Mouse (Mus musculus): ENCODE results near the gene Zfp866.

Gene Zfp866

DNA sequence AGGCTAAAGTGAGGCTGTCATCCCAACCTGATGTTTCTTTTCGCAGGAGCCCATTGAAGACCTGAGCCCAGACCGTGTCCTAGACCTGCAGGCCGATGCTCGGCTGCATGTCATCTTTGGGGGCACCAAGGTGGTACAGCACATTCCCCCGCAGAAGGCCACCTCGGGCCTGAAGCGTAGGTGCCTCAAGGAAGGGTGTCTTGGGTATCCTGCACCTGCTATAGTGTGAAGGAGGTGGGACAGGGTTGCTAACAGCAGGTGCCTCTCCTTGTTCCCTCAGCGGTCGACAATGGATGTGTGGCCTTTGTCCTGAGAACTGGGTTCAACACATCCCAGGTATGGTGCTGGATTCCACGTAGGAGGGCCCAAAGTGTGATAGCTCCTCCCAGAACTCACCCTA, 6.7 kb upstream of the Zfp866 start:
- DNase-seq (ENCODE audit: low spot score): no peak

DNA sequence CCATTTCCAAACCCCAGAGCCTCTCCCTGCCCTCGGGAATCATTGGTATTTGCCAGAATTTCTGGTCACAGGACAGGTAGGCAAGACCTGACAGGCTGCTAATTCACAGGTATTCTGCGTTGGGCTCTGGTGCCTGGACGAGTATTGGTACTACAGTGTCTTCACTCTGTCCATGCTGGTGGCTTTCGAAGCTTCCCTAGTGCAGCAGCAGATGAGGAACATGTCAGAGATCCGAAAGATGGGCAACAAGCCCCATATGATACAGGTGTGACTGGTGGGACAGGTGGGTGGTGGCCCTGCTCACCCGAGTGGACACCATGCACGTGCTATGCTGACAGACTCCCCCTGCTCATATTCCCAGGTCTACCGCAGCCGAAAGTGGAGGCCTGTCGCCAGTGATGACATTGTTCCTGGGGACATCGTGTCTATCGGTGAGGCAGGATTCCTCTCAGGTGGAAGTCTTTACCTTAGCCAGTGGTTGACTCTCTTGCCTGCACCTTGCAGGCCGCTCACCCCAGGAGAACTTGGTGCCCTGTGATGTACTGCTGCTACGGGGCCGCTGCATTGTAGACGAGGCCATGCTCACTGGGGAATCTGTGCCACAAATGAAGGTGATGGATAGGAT, 5.9 kb upstream of the Zfp866 start:
- no peak for DNase-seq (ENCODE audit: low spot score)

DNA sequence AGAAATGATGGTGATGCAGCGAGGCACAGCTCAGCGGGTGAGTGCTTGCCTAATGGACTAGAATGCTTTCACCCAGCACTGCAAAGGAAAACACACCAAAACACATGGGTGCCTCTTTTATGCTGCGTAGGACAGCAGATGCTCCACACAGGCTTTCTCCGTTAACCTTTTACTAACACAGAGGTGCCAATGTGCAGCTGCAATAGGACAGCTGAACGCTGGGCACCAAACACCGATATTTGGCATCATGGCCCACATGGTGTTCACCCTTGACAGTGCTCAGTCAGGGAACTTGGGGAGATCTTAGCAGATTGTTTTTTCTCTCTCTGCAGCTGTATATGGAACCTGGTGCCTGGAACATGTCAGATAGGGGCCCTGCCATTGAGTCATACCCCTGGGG, 3.9 kb upstream of the Zfp866 start:
- no peak for DNase-seq (ENCODE audit: low spot score)

DNA sequence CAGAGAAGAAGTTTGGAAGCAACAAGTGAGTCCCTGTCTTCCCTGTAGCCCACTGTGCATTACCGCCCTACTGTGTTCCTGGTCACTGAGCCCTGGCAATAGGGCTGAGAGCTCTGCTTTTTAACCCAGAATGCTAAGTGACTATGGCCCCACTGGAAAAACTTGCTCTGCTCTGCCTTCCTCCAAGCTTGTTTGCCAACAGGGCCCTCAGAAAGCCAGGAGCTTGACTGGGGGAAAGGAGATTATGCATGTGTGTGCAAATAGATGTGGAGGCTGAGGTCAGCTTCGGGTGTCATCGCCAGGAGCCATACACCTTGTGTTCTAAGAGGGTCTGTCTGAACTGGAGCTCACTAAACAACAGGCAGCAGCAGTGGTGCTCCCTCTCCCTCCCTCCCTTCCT, 3.1 kb upstream of the Zfp866 start:
- DNase-seq (ENCODE audit: low spot score): no peak

DNA sequence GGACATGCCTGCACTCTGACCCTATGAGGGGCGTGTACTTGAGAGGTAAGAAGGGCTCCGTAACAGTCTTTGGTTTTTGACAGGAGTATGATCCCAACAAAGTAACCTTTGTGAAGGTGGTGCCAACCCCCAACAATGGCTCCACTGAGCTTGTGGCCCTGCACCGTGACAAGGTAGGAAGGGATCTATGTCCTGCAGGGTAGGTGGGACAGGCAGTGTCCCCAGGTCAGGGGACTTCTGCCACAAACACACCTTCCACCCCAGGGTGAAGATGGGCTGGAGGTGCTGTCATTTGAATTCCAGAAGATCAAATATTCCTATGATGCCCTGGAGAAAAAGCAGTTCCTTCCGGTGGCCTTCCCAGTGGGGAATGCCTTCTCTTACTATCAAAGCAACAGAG, 2.7 kb upstream of the Zfp866 start:
- DNase-seq (ENCODE audit: low spot score): no peak

DNA sequence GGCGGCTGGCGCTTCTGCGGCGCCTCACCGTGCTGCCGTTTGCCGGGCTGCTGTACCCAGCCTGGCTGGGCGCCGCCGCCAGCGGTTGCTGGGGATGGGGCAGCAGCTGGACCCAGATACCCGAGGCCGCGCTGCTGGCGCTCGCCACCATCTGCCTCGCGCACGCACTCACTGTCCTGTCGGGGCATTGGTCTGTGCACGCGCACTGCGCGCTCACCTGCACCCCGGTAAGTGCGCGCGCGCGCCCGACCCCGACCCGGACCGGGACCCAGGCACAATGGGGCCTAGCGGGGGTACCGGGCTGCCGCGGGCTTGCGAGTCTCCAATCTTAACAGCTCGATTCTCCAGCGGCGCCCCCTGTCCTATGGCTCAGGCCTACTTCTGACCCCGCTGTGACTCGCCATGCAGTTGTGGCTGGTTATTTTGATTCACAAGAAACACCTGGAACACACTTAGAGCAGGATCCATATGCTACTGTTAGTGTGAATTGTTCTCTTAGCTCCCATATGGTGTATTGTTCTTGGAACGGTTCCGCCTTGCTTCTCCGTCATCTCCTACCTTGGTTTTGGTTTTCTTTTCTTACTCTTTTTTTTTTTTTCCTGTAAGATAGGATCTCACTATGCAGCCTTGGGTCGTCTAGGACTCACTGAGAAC, 564 bp upstream of the Zfp866 start:
- no peak for DNase-seq (ENCODE audit: low spot score)

DNA sequence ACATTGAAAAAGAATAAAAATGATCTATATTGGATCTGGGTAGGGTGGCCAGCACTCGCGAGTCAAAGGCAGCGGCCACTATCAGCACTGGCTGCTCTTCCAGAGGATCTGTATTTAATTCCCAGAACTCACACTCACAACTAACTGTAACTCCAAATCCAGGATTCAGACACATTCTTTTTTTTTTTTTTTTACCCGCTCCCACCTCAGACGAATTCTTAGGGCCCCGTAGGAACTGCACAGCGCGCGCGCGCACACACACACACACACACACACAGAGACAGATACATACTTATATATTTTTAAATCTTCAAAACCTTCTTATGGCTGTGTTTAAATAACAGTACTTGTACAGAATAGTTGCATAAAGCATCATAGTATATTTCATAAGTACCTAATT, 614 bp downstream of the Zfp866 start:
- DNase-seq (ENCODE audit: low spot score): no peak

DNA sequence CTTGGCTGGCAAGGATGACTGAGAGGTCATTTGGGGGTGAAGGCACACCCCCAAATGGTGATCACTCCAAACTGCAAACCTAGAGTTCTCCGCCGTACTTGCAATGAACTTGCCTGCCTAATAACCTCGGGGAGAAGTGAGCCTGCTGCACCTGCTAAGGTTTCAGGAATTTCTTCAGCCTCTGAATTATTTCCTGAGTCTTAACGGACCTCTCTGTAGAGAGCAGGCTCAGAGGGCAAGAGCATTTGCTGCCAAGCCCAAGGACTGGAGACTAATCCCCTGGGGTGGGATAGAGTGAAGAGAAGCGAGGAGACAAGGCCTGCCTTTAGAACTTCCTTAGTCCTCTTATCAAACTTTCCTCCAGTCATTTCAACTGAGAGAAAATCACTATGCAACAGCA, 1.2 kb downstream of the Zfp866 start:
- DNase-seq (ENCODE audit: low spot score): no peak

DNA sequence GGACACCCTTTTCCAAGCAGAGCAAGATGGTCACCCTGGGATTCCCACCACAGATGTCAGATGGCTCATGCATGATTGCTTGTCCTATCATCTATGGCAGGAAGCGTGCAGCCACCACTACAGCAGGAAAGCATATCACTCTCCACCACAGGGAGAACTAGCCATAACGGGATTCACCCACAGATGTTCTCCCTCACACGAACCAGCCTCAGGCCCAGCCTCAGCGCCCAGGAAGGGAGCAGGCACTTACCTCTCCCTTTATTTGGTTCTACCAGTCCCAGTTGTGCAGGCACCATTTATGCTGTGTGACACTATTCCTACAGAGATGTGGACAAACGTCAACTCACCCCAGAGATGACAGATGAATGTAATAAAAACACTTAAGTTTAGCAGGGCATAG, 1.9 kb downstream of the Zfp866 start:
- DNase-seq (ENCODE audit: low spot score): no peak

DNA sequence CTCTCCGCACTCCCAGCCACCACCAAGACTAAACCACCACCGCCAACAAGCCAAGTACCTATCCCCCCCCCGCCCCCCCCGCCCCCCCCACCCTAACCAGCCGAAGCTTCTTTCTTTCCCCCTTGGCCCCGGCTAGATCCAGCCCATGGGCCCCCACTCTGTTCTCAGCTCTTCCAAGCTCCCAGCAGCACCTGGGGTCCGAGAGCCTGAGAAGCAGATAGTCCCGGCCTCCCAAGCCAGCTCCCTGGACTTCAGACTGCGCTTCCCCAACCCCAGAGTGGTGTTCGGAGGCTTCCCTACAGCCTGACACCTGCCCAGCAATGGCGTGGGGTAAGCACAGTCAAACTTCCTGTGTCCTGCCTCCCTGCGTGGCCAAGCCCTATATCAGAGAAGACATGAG, 13.9 kb downstream of the Zfp866 start:
- no peak for DNase-seq (ENCODE audit: low spot score)

DNA sequence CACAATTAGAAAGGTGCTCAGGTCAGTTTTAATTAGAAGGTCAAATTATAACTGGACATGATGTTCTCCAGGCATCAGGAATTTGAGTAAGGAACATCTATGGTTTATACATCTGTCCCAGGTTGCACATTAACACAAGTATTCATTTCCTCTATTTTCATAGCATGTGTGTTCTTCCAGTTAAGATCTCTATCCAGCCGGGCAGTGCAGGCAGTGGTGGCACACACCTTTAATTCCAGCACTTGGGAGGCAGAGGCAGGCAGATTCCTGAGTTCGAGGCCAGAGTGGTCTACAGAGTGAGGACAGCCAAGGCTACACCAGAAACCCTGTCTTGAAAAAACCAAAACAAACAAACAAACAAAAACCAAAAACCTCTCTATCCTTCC, 15.8 kb downstream of the Zfp866 start:
- DNase-seq (ENCODE audit: low spot score): no peak

DNA sequence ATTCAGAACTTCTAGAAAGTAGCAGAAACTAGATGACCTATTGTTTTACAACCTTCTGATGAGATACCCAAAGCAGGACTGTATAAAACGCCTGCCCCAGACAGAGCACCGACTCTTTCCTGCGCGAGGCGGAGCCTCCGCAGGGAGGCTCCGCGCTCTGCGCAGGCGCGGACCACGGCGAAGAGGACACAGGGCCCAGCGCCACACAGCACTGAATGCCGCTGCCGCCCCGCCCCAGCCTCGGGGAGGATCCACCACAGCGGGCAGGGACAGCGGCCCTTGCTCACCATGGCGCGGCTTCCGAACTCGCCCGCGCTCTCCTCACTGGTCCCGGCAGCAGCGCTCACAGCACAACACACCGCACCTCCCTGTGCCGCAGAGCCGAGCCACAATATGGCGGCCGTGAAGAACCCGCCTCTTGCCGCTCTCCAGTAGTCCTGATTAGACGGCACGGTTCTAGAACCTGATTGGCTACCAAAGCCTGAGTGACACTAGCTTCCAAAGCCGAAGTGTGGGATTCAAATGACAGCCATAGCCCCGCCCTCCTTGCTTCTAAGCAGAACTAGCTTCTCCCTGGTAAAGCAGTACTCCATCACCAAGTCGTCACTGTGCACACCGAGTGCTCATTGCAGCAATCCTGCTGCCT, 16.4 kb downstream of the Zfp866 start, which contains the start of gene Gm20422:
Gene Gm20422 (minus strand): TSS at position 384 of the 646 bp plus-strand sequence.
- peak; percentile 83 for DNase-seq (ENCODE audit: low spot score)

DNA sequence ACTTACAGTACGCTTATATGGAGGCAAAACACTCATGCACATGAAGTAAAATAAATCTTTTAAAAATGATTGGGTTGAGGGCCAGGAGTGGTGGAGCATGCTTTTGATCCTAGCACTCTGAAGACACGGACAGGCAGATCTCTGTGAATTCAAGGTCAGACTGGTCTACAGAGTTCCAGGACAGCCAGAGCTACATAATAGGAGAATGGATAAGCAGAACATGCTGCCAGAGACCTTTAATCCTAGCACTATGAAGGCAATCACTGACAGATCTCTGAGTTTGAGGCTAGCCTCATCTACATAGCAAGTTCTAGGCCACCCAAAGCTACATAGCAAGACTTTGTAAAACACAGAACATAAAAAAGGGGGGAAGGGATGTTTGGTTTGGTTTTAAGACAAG, 18.9 kb downstream of the Zfp866 start:
- no peak for DNase-seq (ENCODE audit: low spot score)

DNA sequence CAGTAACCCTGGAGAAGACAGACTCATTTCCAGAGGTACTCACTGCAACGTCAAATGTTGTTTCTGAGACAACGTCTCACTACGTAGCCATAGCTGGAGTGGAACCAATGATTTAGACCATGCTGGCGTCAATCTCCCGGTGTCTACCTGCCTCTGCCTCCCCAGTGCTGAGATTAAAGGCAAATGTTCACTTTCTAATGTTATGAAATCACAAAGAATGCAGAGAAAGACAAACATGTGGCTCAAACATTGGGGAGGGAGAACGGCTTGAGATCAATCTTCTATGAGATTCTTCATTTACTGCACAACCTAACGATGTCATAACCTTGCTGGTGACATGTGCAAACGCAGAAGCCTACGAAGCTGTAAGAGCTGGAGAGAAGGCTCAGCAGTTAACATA, 19.8 kb downstream of the Zfp866 start:
- no peak for DNase-seq (ENCODE audit: low spot score)

DNA sequence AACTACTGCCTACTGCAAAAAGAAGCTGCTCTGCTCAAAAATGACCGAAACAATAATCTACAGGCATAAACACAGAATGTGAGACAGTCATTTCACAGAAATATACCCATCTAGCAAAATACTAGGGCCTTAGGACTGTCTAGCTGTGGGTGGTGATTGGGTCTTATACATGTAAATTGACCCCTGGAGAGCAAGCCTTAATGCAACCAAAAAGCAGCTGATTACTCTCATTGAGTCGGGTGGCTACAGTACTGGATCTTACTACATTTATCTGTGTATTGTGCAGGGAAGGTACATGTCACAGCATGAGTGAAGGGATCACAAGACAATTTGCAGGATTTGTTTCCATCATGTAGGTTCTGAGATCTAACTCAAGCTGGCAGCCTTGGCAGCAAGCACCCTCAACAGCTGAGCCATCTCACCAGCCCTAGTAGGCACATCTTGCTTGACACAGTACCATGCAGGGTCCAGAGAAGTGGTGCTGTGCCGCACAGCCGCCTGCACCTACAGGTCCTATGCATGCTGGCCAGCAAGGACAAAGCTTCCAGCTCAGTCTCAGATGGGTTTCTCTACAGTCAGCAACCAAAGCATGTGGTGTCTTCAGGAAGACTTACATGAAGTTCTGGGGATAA, 29.0 kb downstream of the Zfp866 start:
- no peak for DNase-seq (ENCODE audit: low spot score)

DNA sequence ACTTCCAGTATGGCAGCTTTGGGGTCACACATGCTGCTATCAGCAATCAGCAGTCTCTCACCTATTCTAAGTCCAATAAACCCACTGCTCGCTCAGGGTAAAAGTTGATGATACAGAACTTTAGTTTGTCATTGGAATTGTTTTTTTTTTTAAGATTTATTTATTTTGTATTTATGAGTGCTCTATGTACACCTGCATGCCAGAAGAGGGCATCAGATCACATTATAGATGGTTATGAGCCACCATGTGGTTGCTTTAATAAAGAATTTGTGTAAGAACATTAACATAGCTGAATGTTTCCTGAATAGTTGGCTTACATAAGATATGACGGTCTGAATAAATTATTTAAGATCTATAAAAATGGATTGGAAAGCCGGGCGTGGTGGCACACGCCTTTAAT, 32.7 kb downstream of the Zfp866 start:
- no peak for DNase-seq (ENCODE audit: low spot score)

DNA sequence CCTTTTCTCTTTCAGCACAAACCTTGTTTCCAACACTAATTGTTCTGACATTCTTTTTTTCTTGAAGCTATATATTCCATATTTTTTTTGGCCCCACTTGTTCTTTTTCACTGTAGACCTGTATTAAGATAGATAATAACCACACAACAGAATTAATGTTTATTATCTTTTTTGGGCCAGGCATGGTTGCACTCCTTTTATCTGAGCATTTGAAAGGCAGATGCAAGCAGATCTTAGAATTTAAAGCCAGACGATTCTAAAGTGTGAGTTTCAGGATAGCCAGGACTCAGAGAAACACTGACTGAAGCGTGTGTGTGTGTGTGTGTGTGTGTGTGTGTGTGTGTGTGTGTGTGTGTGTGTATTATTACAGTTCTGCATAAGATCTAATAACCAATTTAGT, 38.5 kb downstream of the Zfp866 start:
- no peak for DNase-seq (ENCODE audit: low spot score)

DNA sequence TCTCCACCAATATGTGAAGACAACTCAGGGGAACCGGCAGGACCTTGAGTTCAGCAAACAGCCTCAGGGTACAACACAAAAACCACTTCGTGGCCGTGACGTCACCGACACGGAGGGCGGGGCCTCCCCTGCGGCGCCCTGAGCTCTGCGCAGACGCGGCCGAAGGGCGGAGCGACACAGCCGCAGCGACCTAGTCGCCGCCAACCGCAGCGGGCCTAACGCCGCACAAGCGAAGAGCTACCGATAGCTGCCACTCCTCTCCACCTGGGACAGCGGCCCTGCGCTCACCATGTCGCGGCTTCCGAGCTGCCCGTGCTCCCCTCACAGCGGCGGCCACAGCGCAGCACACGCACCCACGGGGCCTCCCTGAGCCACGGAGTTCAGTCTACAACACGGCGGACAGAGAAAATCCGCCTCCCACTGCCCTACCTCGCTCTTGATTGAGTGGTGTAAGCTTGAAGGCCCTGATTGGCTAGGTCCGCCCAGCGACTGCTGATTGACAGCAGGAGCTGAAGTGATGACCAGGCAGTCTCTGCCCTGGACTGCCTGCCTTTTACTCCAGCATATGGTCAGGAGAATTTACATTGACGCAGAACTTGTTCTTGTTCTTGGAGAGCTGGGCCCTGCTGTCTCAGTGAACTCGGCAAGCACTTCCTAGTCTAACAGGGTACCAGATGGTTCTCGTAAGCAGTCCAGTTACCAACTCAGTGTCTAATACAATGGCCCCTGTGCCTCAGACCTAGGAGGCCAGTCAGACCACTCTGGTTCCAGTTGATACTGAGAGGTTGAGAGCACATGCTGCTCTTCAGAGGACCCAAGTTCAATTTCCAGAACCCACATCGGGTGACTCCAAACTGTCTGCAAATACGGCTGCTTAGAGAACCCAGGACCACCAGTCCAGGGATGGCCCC, 41.2 kb downstream of the Zfp866 start, which contains the start of gene Zfp963:
Gene Zfp963 (minus strand): TSS at position 427 of the 911 bp plus-strand sequence.
- peak; percentile 95 for DNase-seq (ENCODE audit: low spot score)

DNA sequence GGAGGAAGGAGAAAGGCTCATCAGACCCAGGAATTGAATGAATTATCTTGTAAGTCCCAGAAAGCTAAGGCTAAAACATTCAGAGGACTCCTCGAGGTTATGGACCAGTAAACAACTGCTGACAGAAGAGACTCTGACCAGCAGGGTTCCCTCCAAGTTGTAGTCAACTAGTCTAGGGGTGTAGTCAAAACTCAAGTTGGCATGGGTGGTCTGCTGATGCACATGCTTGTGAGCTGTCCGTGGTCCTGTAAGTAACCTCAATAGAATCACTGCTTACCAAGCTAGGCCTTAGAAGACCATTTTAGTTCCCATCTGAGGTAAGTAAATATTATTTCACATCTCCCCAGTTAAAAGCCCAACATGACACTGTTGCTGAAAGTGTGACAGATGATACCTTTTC, 49.7 kb downstream of the Zfp866 start:
- no peak for DNase-seq (ENCODE audit: low spot score)

DNA sequence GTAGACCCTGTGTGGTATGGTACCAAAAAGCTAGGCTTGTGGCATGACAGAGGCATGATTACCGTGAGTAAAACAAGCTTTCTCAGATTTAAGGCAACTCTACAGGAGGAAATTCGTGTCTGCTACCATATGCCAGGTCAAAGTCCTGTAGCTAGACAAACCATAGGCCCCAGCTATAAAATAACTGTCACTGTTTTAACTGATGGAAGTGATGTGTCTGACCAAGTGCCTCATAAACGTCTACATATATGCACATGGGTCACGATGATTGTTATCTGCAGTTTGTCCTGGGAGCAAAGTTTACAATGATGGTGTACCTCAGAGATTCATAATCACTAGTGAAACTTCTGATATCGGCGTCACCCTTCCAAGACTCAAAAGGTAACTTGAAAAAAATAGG, 50.2 kb downstream of the Zfp866 start:
- DNase-seq (ENCODE audit: low spot score): no peak

DNA sequence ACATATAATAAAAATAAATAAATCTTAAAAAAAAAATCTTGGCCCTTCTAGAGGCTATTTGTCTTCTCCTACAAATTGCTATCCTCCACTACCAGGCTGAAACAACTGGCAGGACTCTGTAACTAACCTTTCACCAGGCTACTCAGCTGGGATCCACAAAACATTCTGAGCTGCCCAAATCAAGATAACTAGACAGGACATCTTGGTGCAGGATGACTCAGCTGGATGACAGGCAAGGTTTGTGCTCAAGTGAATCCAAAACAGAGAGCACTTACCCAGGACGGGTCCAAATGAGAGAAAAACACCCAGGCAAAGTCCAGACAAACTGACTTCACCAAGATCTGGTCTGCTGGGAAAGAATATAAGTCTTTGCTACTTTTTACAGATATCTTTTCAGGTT, 55.5 kb downstream of the Zfp866 start:
- DNase-seq (ENCODE audit: low spot score): no peak

DNA sequence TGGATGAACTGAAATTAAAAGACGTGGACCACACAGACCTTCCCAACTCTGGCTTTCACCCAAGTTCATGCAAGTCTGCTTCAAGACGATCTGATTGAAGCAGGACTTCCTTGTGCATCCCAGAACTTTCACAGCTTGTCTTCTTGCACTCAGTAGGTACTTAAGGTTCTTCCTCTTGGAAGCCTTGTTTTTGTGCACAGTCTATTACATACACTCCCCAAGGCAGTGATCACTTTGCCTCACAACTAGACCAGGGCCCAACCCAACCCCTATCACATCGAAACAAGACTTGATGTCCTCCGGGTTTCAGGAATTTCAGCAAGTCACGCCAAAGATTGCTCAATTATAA, 73.8 kb downstream of the Zfp866 start:
- no peak for DNase-seq (ENCODE audit: low spot score)

Data from ovary, postnatal 36 days (tissue).